Mouse (Mus musculus): ENCODE measurements around the gene P3h1. TPM values are rescaled to one million over a fixed set of nuclear protein-coding genes. Genes with fewer than 3 reads are reported as not detected.

Gene P3h1
- total RNA-seq, 1 experiment from 2014 or later, result 1.9 TPM

- ATAC-seq (ENCODE audit: extremely low read depth, insufficient number of reproducible peaks, low FRiP score, poor library complexity, severe bottlenecking), result no peak
Observed at GRCm38 (mm10) chr4:119226751-119227150, 6.0 kb upstream of the P3h1 start.

DNA sequence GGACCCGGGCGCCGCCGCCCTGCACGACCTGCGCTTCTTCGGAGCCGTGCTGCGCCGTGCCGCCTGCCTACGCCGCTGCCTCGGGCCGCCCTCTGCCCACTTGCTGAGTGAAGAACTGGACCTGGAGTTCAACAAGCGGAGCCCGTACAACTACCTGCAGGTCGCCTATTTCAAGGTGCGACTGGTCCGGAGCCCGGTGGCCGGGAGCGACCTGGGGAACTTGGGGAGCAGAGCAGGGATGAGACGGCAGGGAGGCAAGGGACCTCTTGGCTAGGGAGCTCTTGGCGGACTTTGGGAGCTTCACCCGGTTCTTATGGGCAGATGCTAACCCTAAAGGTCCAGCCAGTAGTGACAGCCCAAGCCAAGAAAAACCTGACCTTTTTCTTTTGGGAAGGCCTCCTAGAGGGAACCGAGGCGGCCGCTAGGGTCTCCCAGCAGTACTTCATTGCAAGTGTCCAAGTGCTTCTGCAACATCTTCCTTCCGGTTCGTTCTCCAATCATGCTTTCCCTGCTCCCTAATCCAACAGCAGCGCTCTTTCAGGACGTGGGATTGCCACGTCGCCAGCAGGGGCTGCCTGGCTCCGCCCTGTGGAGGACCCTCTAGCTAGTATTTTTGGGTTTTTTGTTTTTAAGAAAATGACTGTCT, 664 bp downstream of the P3h1 start:
- no peak for ATAC-seq (ENCODE audit: extremely low read depth, insufficient number of reproducible peaks, low FRiP score, poor library complexity, severe bottlenecking)

DNA sequence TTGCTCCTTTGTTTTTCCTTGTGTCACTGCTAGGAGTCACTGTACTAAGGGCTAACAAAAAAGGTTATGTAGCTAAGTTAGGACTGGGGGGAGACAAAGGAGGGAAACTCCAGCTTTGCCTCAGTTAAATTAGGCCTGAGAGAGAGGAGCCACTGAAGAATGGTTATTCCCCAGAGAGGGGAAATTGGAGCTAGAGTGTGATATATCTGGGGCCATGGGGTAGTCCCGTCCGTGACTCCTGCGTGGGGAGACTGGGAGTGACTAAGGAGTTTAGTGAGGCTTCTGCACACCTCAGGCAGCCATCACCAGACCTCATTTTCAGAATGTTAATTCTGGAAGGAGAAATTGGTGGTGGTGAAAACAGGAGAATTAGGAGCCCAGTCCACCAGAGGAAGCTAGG, 1.6 kb downstream of the P3h1 start:
- ATAC-seq (ENCODE audit: extremely low read depth, insufficient number of reproducible peaks, low FRiP score, poor library complexity, severe bottlenecking), result no peak

DNA sequence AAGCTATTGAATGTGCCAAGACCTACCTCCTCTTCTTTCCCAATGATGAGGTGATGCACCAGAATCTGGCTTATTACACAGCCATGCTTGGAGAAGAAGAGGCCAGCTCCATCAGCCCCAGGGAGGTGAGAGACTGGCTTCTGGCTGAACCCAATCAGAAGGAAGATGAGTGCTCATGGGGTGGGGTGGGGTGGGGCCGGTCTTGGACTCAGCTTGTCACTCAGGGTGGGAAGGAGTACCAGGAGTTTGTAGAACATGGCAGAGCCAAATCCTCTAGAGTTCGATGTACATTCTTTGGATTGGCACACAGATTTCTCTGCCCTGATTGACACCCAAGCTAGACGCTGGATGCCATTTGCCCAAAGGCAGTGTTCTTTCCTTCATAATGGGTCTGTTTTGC, 5.9 kb downstream of the P3h1 start:
- ATAC-seq (ENCODE audit: extremely low read depth, insufficient number of reproducible peaks, low FRiP score, poor library complexity, severe bottlenecking), result no peak

DNA sequence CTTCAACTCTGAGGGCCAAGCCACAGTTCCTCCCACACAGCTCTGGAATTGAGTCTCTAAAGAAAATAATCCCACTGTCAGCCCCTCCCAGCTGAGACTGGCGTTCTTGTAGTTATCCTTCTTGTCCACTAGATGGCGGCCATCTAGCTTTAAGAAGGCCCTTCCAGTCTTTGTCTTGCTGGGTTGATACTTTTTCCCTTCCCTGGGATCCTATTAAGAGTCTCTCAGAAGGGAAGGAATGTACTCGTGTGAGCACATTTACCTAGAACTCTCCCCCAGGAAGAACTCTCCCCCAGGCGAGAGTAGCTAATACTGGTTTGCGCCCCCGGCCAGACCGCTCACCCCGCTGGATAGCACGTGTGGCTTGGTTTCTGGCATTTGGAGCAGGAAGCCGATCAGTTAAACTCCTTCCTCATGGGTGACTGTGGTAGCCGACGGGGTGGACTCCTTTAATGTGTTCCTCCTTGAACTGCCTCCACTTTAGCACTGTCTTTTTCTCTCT, 6.5 kb downstream of the P3h1 start:
- ATAC-seq (ENCODE audit: extremely low read depth, insufficient number of reproducible peaks, low FRiP score, poor library complexity, severe bottlenecking), result peak; percentile 84

- ATAC-seq (ENCODE audit: extremely low read depth, insufficient number of reproducible peaks, low FRiP score, poor library complexity, severe bottlenecking), result no peak
Observed at GRCm38 (mm10) chr4:119241664-119242063, 8.9 kb downstream of the P3h1 start.

DNA sequence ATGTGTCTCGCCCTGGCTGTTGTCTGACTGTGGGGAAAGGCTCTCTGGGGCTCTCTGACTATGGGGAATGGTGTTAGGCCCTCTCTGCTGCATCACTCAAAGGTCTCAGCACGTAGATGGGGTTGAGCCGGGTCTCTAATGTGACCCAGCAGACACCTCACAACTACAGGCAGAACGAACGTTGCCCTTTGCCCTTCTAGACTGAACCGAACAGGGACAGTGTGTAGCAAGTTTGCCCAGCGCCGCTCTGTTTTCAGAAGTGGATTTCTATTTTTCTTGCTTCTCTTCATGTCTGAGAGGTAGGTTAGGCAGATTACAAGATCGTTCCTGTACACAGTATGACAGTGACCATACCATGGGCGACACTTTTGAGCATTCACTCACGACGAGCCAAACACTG, 9.9 kb downstream of the P3h1 start:
- ATAC-seq (ENCODE audit: extremely low read depth, insufficient number of reproducible peaks, low FRiP score, poor library complexity, severe bottlenecking), result no peak

GRCm38 (mm10) chr4:119244468-119245240, 11.9 kb downstream of the P3h1 start:
- no peak for ATAC-seq (ENCODE audit: extremely low read depth, insufficient number of reproducible peaks, low FRiP score, poor library complexity, severe bottlenecking)

DNA sequence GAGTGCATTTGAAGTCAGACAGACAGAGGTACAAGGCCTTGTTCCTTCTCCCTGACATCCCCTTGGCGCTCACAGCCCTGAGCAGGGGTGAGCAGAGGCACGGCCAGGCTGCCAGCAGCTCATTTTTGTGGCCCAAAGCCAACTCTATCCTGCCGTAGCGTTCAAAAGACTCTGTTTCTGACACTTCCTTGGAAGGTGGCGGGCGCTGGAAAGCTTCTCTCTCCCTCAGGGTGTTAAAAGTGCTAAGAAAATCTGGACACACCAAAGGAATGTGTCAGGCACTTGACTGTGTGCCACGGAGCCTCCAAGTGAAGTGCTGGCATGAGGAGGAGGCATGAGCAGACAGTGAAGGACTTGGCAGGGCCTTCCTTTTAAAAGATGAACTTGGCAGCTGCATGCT, 12.8 kb downstream of the P3h1 start:
- ATAC-seq (ENCODE audit: extremely low read depth, insufficient number of reproducible peaks, low FRiP score, poor library complexity, severe bottlenecking), result no peak

- ATAC-seq (ENCODE audit: extremely low read depth, insufficient number of reproducible peaks, low FRiP score, poor library complexity, severe bottlenecking), result no peak
Observed at GRCm38 (mm10) chr4:119245961-119246360, 13.2 kb downstream of the P3h1 start.

- no peak for ATAC-seq (ENCODE audit: extremely low read depth, insufficient number of reproducible peaks, low FRiP score, poor library complexity, severe bottlenecking)
Observed at GRCm38 (mm10) chr4:119246688-119247225, 14.0 kb downstream of the P3h1 start.

DNA sequence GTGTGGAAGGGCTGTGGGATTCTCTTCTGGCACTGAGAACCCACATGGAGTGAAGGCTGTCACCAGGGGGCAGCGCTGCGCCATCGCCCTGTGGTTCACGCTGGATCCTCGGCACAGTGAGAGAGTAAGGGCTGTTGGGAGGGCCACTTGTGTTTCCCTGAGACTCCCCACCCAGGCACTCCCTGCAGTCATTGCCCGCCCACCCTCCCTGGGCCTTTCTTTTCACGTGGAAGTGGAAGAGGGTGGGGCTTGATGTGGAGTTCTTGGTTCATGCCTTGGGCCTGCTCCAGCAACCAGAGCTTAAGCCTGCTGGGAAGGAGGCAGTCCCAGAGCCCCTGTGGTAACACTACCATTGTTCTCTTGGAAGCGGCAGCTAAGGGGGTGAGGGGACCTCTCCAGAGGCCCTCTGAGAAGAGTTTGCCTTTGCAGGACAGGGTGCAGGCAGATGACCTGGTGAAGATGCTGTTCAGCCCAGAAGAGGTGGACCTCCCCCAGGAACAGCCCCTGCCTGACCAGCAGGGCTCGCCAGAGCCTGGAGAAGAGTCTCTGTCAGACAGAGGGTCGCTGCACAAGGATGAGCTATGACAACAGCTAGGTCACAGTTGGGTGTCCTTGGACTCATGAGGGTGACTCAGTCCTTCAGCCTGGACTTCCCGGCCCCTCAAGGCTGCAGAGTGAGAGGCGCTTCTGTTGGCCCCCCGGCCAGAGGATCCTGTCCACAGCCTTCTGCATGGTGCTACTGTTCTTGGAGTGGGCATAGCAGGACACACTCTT, 14.9 kb downstream of the P3h1 start:
- peak; percentile 53; the same call in 1 of the 2 replicates for ATAC-seq (ENCODE audit: extremely low read depth, insufficient number of reproducible peaks, low FRiP score, poor library complexity, severe bottlenecking)

DNA sequence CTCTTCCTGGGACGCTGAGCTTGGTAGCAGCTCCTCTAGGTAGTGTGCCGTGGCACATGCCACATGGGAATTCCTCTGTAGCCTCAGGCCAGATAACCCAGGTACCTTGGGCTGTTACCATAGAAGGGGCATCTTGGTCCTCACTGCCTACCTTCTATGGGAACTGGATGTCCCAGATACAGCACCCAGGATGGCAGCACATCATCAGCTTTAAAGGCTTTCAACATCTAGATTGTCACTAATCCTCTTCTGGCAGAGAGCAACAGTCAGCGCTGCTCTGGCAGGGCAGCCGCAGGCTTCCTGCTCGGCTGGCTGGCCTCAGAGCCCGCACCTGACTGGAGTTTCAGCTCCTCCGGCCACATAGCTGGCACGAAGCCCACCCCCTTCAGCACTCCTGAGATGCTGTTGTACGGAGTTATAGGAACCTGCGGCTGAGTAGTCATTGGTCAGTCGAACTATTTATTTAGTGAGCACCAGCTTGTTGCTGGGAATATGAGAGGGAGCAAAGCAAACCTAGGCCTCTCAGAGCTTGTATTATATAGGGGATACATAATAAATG, 15.8 kb downstream of the P3h1 start:
- no peak for ATAC-seq (ENCODE audit: extremely low read depth, insufficient number of reproducible peaks, low FRiP score, poor library complexity, severe bottlenecking)

GRCm38 (mm10) chr4:119252025-119252808, 19.5 kb downstream of the P3h1 start:
- ATAC-seq (ENCODE audit: extremely low read depth, insufficient number of reproducible peaks, low FRiP score, poor library complexity, severe bottlenecking), result no peak

GRCm38 (mm10) chr4:119254012-119254618, 21.4 kb downstream of the P3h1 start:
- no peak for ATAC-seq (ENCODE audit: extremely low read depth, insufficient number of reproducible peaks, low FRiP score, poor library complexity, severe bottlenecking)

DNA sequence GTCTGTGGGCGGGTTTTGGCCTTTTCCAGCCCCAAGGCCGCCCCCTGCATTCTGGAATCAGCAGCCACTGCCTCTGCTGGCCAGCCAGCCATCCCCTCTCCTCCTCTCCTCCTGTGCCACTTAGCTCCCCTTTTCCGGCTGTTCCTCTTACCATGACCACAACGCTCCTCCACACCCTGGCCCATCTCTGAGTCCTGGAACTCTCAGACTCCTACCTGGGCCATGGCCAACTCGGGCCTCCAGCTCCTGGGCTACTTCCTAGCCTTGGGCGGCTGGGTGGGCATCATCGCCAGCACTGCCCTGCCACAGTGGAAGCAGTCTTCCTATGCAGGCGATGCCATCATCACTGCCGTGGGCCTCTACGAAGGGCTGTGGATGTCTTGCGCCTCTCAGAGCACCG, 22.6 kb downstream of the P3h1 start, which contains the start of gene Cldn19:
Gene Cldn19 (plus strand): TSS at position 64 of the 400 bp plus-strand sequence.
- ATAC-seq (ENCODE audit: extremely low read depth, insufficient number of reproducible peaks, low FRiP score, poor library complexity, severe bottlenecking), result no peak

- no peak for ATAC-seq (ENCODE audit: extremely low read depth, insufficient number of reproducible peaks, low FRiP score, poor library complexity, severe bottlenecking)
Observed at GRCm38 (mm10) chr4:119257083-119257482, 24.4 kb downstream of the P3h1 start.
